Mouse (Mus musculus) lung, adult 2 months (tissue): ENCODE data around the gene Mgst3.

Experiments
- CTCF ChIP-seq: fragments of 200-500 bp; IDR thresholded peaks from 2 replicates; pipeline ENCODE4 v1.5.1; 2011; ENCODE audit warnings: mild to moderate bottlenecking, low read length, control low read depth; ENCODE audit not compliant: insufficient read depth
- POLR2A ChIP-seq: fragments of 200-500 bp; IDR thresholded peaks from 2 replicates; pipeline ENCODE4 v1.6.1; 2011; ENCODE audit warnings: low read depth, mild to moderate bottlenecking, control low read depth, low read length, borderline replicate concordance; ENCODE audit errors: extremely low read depth

DNA sequence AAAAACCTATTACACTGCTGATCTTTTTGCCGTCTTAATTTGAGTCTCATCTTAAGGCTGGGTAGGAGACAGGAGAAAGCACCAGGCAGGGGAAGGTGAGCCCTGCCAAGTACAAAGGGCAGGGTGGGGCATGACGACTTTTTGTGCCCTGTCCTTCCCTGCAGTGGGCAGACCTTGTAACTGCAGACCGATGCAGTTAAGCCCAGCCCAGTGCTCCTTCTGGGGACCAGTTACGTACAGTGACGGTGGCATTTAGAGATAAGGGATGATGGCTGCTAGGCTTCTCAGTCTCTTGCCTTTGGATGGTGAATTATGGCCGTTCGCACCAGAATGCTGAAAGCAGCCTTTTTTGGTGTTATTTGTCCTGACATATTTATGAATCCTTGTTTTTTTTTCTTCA is 25.1 kb downstream of the Mgst3 start:
- TF ChIP-seq CTCF (no peak), POLR2A (no peak)
